Mouse (Mus musculus) midbrain, embryonic 11.5 days (tissue): ENCODE data around the gene Arhgdia. TPM values are rescaled to one million over a fixed set of nuclear protein-coding genes. Genes with fewer than 3 reads are reported as not detected.

Experiments
- ATAC-seq: fragments of 200-750 bp; cut with Nextera tagmentation; 2 replicates; pipeline ENCODE4 v1.8.0; 2017; ENCODE audit warnings: moderate TSS enrichment, moderate library complexity; ENCODE audit not compliant: low FRiP score
- DNase-seq: peaks from one replicate; pipeline ENCODE4 v3.0.0; 2015; ENCODE audit warnings: low spot score; ENCODE audit errors: missing footprints
- H3K27ac ChIP-seq: fragments of 300-500 bp; sonication (generic); 2 replicates; pipeline ENCODE4 v1.5.1; 2014; ENCODE audit warnings: low read depth, low read length
- H3K27me3 ChIP-seq: fragments of 300-500 bp; sonication (generic); 2 replicates; pipeline ENCODE4 v1.6.1; 2014; ENCODE audit warnings: mild to moderate bottlenecking, low read length, moderate library complexity, mixed read lengths; ENCODE audit not compliant: control insufficient read depth, insufficient read depth
- H3K36me3 ChIP-seq: fragments of 300-500 bp; sonication (generic); 2 replicates; pipeline ENCODE4 v1.6.1; 2014; ENCODE audit warnings: mild to moderate bottlenecking, low read length, moderate library complexity, mixed read lengths; ENCODE audit not compliant: control insufficient read depth, insufficient read depth
- H3K4me1 ChIP-seq: fragments of 300-500 bp; sonication (generic); 2 replicates; pipeline ENCODE4 v1.6.1; 2014; ENCODE audit warnings: low read length; ENCODE audit not compliant: control insufficient read depth, insufficient read depth
- H3K4me2 ChIP-seq: fragments of 300-500 bp; sonication (generic); 2 replicates; pipeline ENCODE4 v1.6.1; 2014; ENCODE audit warnings: mild to moderate bottlenecking, moderate library complexity
- H3K4me3 ChIP-seq: fragments of 300-500 bp; sonication (generic); 2 replicates; pipeline ENCODE4 v1.5.1; 2014; ENCODE audit warnings: low read depth, low read length
- H3K9ac ChIP-seq: fragments of 300-500 bp; sonication (generic); 2 replicates; pipeline ENCODE4 v1.6.1; 2014; ENCODE audit warnings: low read length
- H3K9me3 ChIP-seq: fragments of 300-500 bp; sonication (generic); 2 replicates; pipeline ENCODE4 v1.6.1; 2016; ENCODE audit warnings: low read length; ENCODE audit not compliant: control insufficient read depth
- WGBS: fragments of 180-500 bp; shearing (Covaris S2); extraction: QIAGEN DNeasy Blood & Tissue Kit; methylation state at CpG from one replicate; pipeline ENCODE4 v1.1.7; 2014; 5-methylcytosine and 5-hydroxymethylcytosine counted together
- microRNA-seq: library from miRNA; unstranded; fragments of <30 nt; microRNA quantifications from one replicate; pipeline ENCODE4, GENCODE M21; 2017
- polyA plus RNA-seq: library from polyadenylated mRNA; unstranded; fragments of >200 nt; fragmentation: Nextera tagmentation; extraction: Ambion mirVana; gene quantifications from 2 replicates; pipeline ENCODE4 v1.2.1, GENCODE M21; 2014

Arhgdia gene
- polyA plus RNA-seq, 1 experiment from 2014 or later, result 583 TPM

DNA sequence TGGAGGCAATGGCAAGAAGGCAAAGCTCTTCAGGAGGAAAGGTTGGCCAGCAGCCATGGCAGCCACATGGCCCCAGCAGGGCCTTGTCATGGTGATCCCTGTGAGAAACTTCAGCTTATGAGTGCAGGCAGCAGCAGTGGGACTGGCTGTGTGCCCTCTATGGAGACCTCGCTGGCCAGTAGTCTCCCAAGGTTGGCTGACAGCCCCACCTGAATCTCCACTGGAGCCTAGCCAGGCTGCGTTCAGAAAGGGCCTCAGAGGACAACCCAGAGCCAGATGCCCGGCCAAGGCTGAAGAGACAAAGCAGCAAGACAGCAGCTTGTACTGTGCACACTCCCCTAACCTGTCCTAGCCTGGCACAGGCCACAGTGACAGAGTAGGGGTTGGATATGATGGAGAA is 42.9 kb downstream of the Arhgdia start:
- DNase-seq (no peak), ATAC-seq (no peak)
- Histone ChIP-seq H3K4me1 (peaks cover 14% of the 10 kb centered on the region), H3K27ac (no peak overlapping the region), H3K27me3 (no peaks in the 10 kb centered on the region; the same call in 1 of the 2 replicates), H3K9ac (no peak overlapping the region), H3K9me3 (no peaks in the 10 kb centered on the region), H3K4me3 (no peak overlapping the region), H3K36me3 (peaks cover 7% of the 10 kb centered on the region), H3K4me2 (no peak overlapping the region)
- 82% methylated on average over 3 of the region's 3 CpGs for WGBS

DNA sequence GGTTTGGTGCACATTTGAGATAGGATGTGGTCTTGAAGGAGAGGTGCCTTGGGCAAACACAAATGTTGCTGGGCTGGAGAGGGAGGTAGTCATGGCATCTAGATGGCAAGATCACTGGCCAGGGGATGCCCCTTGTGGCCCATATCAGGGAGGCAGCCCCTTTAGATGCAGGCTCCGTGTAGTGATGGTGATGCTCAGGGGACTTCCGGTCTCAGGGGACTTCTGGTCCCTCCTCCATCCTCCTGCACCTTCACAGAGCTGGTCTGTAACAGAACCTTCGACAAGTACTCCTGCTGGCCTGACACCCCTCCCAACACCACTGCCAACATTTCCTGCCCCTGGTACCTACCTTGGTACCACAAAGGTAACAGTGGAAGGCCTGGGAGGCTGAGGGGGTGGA is 45.6 kb downstream of the Arhgdia start:
- Histone ChIP-seq H3K27me3 (peaks cover 17% of the 10 kb centered on the region), H3K4me3 (no peak overlapping the region), H3K27ac (no peak overlapping the region), H3K9ac (no peak overlapping the region), H3K4me1 (peaks cover 14% of the 10 kb centered on the region), H3K9me3 (no peaks in the 10 kb centered on the region), H3K36me3 (no peaks in the 10 kb centered on the region), H3K4me2 (no peak overlapping the region)
- WGBS, result 69% methylated on average over 3 of the region's 3 CpGs
- DNase-seq (no peak), ATAC-seq (no peak)

DNA sequence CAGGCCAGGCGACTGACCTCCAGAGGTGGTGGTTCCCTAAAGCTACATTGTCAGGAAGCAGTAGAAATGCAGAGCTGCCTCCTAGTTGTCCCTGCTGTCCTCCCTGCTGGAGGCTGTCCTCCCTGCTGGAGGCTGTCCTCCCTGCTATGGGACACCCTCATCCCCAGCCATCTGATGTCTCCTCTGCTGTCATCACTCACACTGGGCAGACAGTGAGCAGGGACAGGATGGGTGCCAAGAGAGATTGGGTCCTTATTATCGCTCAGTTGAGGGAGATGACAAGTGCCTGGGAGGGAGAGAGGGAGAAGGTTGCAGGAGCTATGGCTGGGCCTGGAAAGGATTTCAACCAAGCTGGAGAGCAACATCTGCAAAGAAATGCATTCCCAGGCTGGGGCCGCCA is 46.3 kb downstream of the Arhgdia start:
- DNase-seq (no peak), ATAC-seq (no peak)
- Histone ChIP-seq H3K27me3 (peaks cover 23% of the 10 kb centered on the region), H3K9me3 (no peaks in the 10 kb centered on the region), H3K4me2 (no peak overlapping the region), H3K36me3 (no peaks in the 10 kb centered on the region), H3K4me1 (peaks cover 14% of the 10 kb centered on the region), H3K9ac (no peak overlapping the region), H3K27ac (no peak overlapping the region), H3K4me3 (no peak overlapping the region)
- WGBS, result 84% methylated on average over 3 of the region's 3 CpGs

DNA sequence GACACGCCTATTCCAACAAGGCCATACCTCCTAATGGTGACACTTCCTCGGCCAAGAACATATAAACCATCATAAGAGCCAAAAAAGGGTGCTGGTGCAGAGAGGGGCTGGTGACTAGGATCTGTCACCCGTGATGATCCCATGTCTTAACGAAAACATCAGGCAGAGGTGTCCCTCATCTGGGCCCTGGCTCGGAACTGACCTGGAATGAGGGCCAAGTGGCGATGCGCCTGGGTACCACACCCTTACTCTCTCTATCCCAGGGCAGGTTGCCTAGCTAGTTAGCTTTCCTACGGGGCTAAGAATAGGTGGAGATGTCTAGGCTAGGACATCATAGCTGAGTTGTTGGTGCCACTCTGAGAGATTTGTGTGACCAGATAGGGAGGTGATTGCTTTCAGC is 47.3 kb downstream of the Arhgdia start:
- no peaks in the 10 kb centered on the region for H3K9me3 ChIP-seq
- no peak for DNase-seq
- H3K9ac ChIP-seq, result no peak overlapping the region
- no peak overlapping the region for H3K4me2 ChIP-seq
- no peak overlapping the region for H3K27ac ChIP-seq
- H3K4me3 ChIP-seq, result no peak overlapping the region
- peaks cover 3% of the 10 kb centered on the region; the same call in 1 of the 2 replicates for H3K4me1 ChIP-seq
- WGBS, result 82% methylated on average over 8 of the region's 8 CpGs
- H3K36me3 ChIP-seq, result no peaks in the 10 kb centered on the region
- ATAC-seq, result no peak
- H3K27me3 ChIP-seq, result peaks cover 34% of the 10 kb centered on the region

DNA sequence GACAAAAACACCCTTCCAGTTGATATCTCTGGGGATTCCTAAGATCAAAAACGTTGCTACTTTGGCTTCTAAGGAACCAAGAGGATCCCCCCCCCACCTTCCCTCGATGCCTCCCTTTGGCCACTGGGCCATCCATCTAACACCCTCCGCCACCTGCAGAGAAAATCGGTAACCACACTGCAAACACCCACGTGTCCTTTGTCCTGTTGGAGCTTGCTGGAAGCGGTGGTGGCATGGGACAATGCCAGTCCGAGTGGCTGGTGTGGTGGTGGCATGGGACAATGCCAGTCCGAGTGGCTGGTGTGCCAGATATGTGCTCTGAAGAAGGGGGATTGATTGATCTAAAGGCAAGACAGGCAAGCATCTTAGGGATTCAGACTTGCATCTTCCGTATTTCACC is 49.8 kb downstream of the Arhgdia start:
- Histone ChIP-seq H3K4me2 (no peak overlapping the region), H3K4me3 (no peak overlapping the region), H3K9me3 (no peaks in the 10 kb centered on the region), H3K4me1 (no peaks in the 10 kb centered on the region), H3K27ac (no peak overlapping the region), H3K27me3 (peaks cover 43% of the 10 kb centered on the region), H3K36me3 (no peaks in the 10 kb centered on the region), H3K9ac (no peak overlapping the region)
- WGBS, result 36% methylated on average over 9 of the region's 9 CpGs
- DNase-seq (no peak), ATAC-seq (no peak)

DNA sequence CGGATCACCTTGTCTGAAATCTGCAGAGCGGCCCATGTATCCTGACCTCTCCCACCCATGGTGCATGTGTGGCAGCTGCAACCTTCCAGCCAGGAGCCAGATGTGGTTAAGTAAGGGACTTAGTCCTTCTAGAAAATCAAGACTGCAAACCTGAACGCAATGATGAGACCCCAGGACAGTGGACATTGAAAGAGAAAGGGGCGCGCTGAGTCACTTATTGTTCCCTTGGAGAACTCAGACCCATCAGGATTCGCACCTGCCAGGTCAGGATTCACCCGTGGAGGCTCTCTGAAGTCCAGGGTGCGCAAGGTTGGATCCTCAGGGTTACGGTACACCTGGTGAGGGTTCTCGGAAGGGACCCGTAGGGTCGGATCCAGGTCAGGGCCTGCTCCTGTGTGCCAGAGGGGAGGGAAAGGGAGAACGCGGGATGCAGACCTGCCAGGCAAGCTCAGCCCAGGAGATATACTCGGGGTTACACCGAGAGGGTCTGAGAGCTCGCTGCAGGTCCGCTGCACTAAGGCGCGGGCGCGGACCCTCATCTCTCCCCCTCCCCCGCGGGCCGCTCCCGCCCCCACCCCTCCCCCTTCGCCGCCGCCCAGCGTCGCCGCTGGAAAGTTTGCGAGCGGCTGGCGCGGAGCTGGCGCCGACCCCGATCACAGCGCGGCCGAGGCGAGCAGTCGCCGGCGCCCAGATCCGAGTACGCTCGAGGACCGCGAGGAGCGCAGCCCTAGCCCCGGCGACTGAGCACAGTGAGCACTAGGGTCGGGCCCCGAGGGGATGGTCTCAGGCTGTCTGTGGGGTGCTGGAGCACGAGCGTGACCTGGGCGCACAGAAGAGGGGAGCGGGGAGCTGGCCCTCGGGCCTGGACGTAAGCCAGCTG is 51.1 kb downstream of the Arhgdia start, which contains the start of gene Gcgr:
TSS of gene Gcgr (plus strand) at position 615 of the 880 bp plus-strand sequence.
- 8% methylated on average over 56 of the region's 62 CpGs for WGBS
- Histone ChIP-seq H3K36me3 (no peaks in the 10 kb centered on the region), H3K4me3 (peak within 1 kb of the TSS; percentile 32), H3K9ac (peak within 1 kb of the TSS; percentile 52), H3K27ac (no peak within 1 kb of the TSS), H3K4me2 (peak within 1 kb of the TSS; percentile 50), H3K9me3 (no peaks in the 10 kb centered on the region), H3K4me1 (no peaks in the 10 kb centered on the region), H3K27me3 (peaks cover 43% of the 10 kb centered on the region)
- peak; percentile 35; the same call in 1 of the 2 replicates for ATAC-seq
- DNase-seq, result peak; percentile 93

DNA sequence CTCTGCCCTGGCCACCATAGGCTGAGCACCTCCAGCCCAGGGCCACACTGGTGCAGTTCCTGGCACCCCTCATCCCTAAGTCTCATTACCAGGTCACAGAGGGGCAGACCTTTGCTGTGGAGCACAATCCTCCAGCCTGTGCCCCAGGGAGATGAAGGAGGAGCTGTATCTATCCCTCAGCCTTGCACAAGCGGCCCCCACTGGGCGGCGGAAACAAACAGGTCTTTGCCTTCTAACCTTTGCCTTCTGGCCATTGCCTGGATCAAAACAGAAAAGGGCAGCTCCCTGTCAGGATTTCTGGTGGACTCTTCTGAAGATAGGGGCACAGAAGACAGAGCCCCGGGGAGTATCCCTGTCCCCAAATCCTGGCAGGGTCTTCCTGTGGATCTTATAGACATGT is 52.5 kb downstream of the Arhgdia start:
- H3K27ac ChIP-seq, result no peak overlapping the region
- no peak for ATAC-seq

More for the DNA sequence above, 52.5 kb downstream of the Arhgdia start:
- H3K27me3 ChIP-seq, result peaks cover 43% of the 10 kb centered on the region
- H3K36me3 ChIP-seq, result no peaks in the 10 kb centered on the region
- DNase-seq, result no peak
- no peak overlapping the region for H3K4me3 ChIP-seq
- H3K4me2 ChIP-seq, result no peak overlapping the region
- no peak overlapping the region for H3K9ac ChIP-seq
- no peaks in the 10 kb centered on the region for H3K9me3 ChIP-seq
- 41% methylated on average over 4 of the region's 4 CpGs for WGBS
- H3K4me1 ChIP-seq, result no peaks in the 10 kb centered on the region

Small RNAs within 50 kb of the gene (microRNA-seq; reads per million reads assigned to microRNA genes)
- gene Mir6936, result 4.0 reads per million, percentile 18 among the genes with 10 or more reads in this experiment

Other genes with a start within 250 kb of the Arhgdia start
- gene Actg1, start 233.1 kb downstream of the Arhgdia start, polyA plus RNA-seq, result 2,965 and 3,081 TPM in 2 replicates
- 1.4 TPM in 2 replicates for gene Fscn2, start 220.1 kb downstream of the Arhgdia start, polyA plus RNA-seq
- 25.3 and 29.2 TPM in 2 replicates for gene Faap100, start 202.9 kb downstream of the Arhgdia start, polyA plus RNA-seq
- gene Nploc4, start 143.9 kb downstream of the Arhgdia start, polyA plus RNA-seq, result 41.0 and 44.7 TPM in 2 replicates
- not detected in 2 replicates for gene Tspan10, start 139.0 kb downstream of the Arhgdia start, polyA plus RNA-seq
- gene Pde6g, start 128.1 kb downstream of the Arhgdia start, polyA plus RNA-seq, result 0.40 and 0.41 TPM in 2 replicates
- gene Oxld1, start 123.6 kb downstream of the Arhgdia start, polyA plus RNA-seq, result 10.4 and 11.5 TPM in 2 replicates
- 25.4 and 25.6 TPM in 2 replicates for gene Ccdc137, start 123.5 kb downstream of the Arhgdia start, polyA plus RNA-seq
- gene Arl16, start 114.0 kb downstream of the Arhgdia start, polyA plus RNA-seq, result 48.0 and 53.0 TPM in 2 replicates
- gene Mrpl12, start 97.0 kb downstream of the Arhgdia start, polyA plus RNA-seq, result 137 and 152 TPM in 2 replicates
- 30.0 and 38.7 TPM in 2 replicates for gene Slc25a10, start 89.8 kb downstream of the Arhgdia start, polyA plus RNA-seq
- gene Gcgr, start 50.9 kb downstream of the Arhgdia start, polyA plus RNA-seq, result 0.11 TPM in 1 of 2 replicates, not detected in the other
- gene Mcrip1, start 31.9 kb downstream of the Arhgdia start, polyA plus RNA-seq, result 232 and 237 TPM in 2 replicates
- not detected in 2 replicates for gene Ppp1r27, start 30.5 kb downstream of the Arhgdia start, polyA plus RNA-seq
- 492 and 493 TPM in 2 replicates for gene P4hb, start 8.4 kb downstream of the Arhgdia start, polyA plus RNA-seq
- 820 and 827 TPM in 2 replicates for gene Alyref, start 16.7 kb upstream of the Arhgdia start, polyA plus RNA-seq
- 178 and 204 TPM in 2 replicates for gene Anapc11, start 16.8 kb upstream of the Arhgdia start, polyA plus RNA-seq
- gene Npb, start 26.9 kb upstream of the Arhgdia start, polyA plus RNA-seq, result 0.38 TPM in 1 of 2 replicates, not detected in the other
- 89.4 and 101 TPM in 2 replicates for gene Pcyt2, start 36.3 kb upstream of the Arhgdia start, polyA plus RNA-seq
- 29.5 and 33.2 TPM in 2 replicates for gene Sirt7, start 43.6 kb upstream of the Arhgdia start, polyA plus RNA-seq
- 18.0 and 19.7 TPM in 2 replicates for gene Mafg, start 52.0 kb upstream of the Arhgdia start, polyA plus RNA-seq
- 32.4 and 32.8 TPM in 2 replicates for gene Pycr1, start 62.1 kb upstream of the Arhgdia start, polyA plus RNA-seq
- 0.36 and 0.57 TPM in 2 replicates for gene Myadml2, start 66.5 kb upstream of the Arhgdia start, polyA plus RNA-seq
- gene Notum, start 79.6 kb upstream of the Arhgdia start, polyA plus RNA-seq, result 0.90 and 1.4 TPM in 2 replicates
- 101 and 113 TPM in 2 replicates for gene Aspscr1, start 91.3 kb upstream of the Arhgdia start, polyA plus RNA-seq
- 119 and 131 TPM in 2 replicates for gene Cenpx, start 132.1 kb upstream of the Arhgdia start, polyA plus RNA-seq
- 30.9 TPM in 2 replicates for gene Lrrc45, start 132.3 kb upstream of the Arhgdia start, polyA plus RNA-seq
- gene Rac3, start 139.8 kb upstream of the Arhgdia start, polyA plus RNA-seq, result 9.9 and 12.3 TPM in 2 replicates
- 10.6 and 12.4 TPM in 2 replicates for gene Dcxr, start 145.7 kb upstream of the Arhgdia start, polyA plus RNA-seq
- gene Cbr2, start 150.5 kb upstream of the Arhgdia start, polyA plus RNA-seq, result 1.00 and 1.1 TPM in 2 replicates
- gene Hmga1b, start 181.2 kb upstream of the Arhgdia start, polyA plus RNA-seq, result 8.2 and 9.1 TPM in 2 replicates
- 28.2 and 30.6 TPM in 2 replicates for gene Rfng, start 202.6 kb upstream of the Arhgdia start, polyA plus RNA-seq
- 254 and 269 TPM in 2 replicates for gene Gps1, start 202.6 kb upstream of the Arhgdia start, polyA plus RNA-seq
- gene Dus1l, start 214.8 kb upstream of the Arhgdia start, polyA plus RNA-seq, result 73.6 and 76.9 TPM in 2 replicates
- gene Fasn, start 242.9 kb upstream of the Arhgdia start, polyA plus RNA-seq, result 80.8 and 94.6 TPM in 2 replicates